Mouse (Mus musculus) midbrain, postnatal 0 days (tissue): ENCODE data around the gene Fez2. TPM values are rescaled to one million over a fixed set of nuclear protein-coding genes. Genes with fewer than 3 reads are reported as not detected.
A peak's percentile ranks its signal among the peaks of the same experiment; 100 is the strongest.

Source experiments
- ATAC-seq: fragments of 200-750 bp; cut with Nextera tagmentation; 2 replicates; pipeline ENCODE4 v1.8.0; 2017; ENCODE audit warnings: moderate number of reproducible peaks, mild to moderate bottlenecking, moderate TSS enrichment, moderate library complexity; ENCODE audit not compliant: low FRiP score
- DNase-seq: peaks from one replicate; pipeline ENCODE4 v3.0.0-alpha.2; 2015; ENCODE audit warnings: low spot score
- H3K27ac ChIP-seq: fragments of 300-500 bp; sonication (generic); 2 replicates; pipeline ENCODE4 v1.5.1; 2014; ENCODE audit warnings: low read depth, mild to moderate bottlenecking, low read length, mixed read lengths
- H3K27me3 ChIP-seq: fragments of 300-500 bp; sonication (generic); 2 replicates; pipeline ENCODE4 v1.6.1; 2014; ENCODE audit warnings: low read length, control low read depth, mixed read lengths; ENCODE audit not compliant: insufficient read depth
- H3K36me3 ChIP-seq: fragments of 300-500 bp; sonication (generic); 2 replicates; pipeline ENCODE4 v1.6.1; 2014; ENCODE audit warnings: low read length, control low read depth, mixed read lengths; ENCODE audit not compliant: insufficient read depth
- H3K4me1 ChIP-seq: fragments of 300-500 bp; sonication (generic); 2 replicates; pipeline ENCODE4 v1.6.1; 2014; ENCODE audit warnings: mild to moderate bottlenecking, control low read depth, antibody characterized with exemption, low read length, mixed read lengths; ENCODE audit not compliant: insufficient read depth
- H3K4me2 ChIP-seq: fragments of 300-500 bp; sonication (generic); 2 replicates; pipeline ENCODE4 v1.6.1; 2014; ENCODE audit warnings: low read depth, mild to moderate bottlenecking, low read length, mixed read lengths; ENCODE audit not compliant: poor library complexity, severe bottlenecking
- H3K4me3 ChIP-seq: fragments of 300-500 bp; sonication (generic); 2 replicates; pipeline ENCODE4 v1.5.1; 2014; ENCODE audit warnings: low read depth, mild to moderate bottlenecking, low read length, moderate library complexity
- H3K9ac ChIP-seq: fragments of 300-500 bp; sonication (generic); replicated peaks from 2 replicates; pipeline ENCODE4 v1.6.1; 2014; ENCODE audit warnings: mild to moderate bottlenecking, low read length, moderate library complexity, mixed read lengths; ENCODE audit not compliant: poor library complexity, severe bottlenecking
- H3K9me3 ChIP-seq: fragments of 300-500 bp; sonication (generic); 2 replicates; pipeline ENCODE4 v1.6.1; 2016; ENCODE audit warnings: low read length, control low read depth
- CTCF ChIP-seq: IDR thresholded peaks from 2 replicates; pipeline ENCODE4 v1.5.1; 2016; ENCODE audit warnings: antibody characterized with exemption, mild to moderate bottlenecking
- WGBS: fragments of 180-500 bp; shearing (Covaris S2); extraction: QIAGEN DNeasy Blood & Tissue Kit; methylation state at CpG from one replicate; pipeline ENCODE4 v1.1.7; 2014; 5-methylcytosine and 5-hydroxymethylcytosine counted together
- polyA plus RNA-seq: library from polyadenylated mRNA; unstranded; fragments of >200 nt; fragmentation: Nextera tagmentation; extraction: Ambion mirVana; gene quantifications from 2 replicates; pipeline ENCODE4 v1.2.1, GENCODE M21; 2015
- total RNA-seq: library from RNA; depleted of rRNA; stranded (reverse); fragments of >200 nt; gene quantifications from 2 replicates; pipeline ENCODE4 v1.2.3, GENCODE M21; 2014

Fez2 gene
- total and polyA plus RNA-seq, 2 experiments from 2014 or later: 51.6 to 60.4 TPM

GRCm38 (mm10) chr17:78440771-78441170 lies 22.8 kb upstream of the Fez2 start:
- no peak for ATAC-seq
- 100% methylated on average over 2 of the region's 2 CpGs for WGBS

GRCm38 (mm10) chr17:78437161-78437560 lies 19.2 kb upstream of the Fez2 start:
- Histone ChIP-seq H3K4me2 (no peak overlapping the region), H3K9ac (no peak overlapping the region), H3K27ac (no peak overlapping the region), H3K4me1 (no peaks in the 10 kb centered on the region), H3K9me3 (no peaks in the 10 kb centered on the region), H3K4me3 (no peak overlapping the region), H3K27me3 (no peaks in the 10 kb centered on the region), H3K36me3 (no peaks in the 10 kb centered on the region)
- 96% methylated on average over 4 of the region's 4 CpGs for WGBS
- TF ChIP-seq CTCF: no peak
- ATAC-seq (no peak), DNase-seq (no peak)

More at GRCm38 (mm10) chr17:78440771-78441170, 22.8 kb upstream of the Fez2 start:
- DNase-seq: no peak
- no peak overlapping the region for H3K27ac ChIP-seq
- H3K9me3 ChIP-seq: no peaks in the 10 kb centered on the region
- H3K4me3 ChIP-seq: no peak overlapping the region
- no peak overlapping the region for H3K9ac ChIP-seq
- H3K36me3 ChIP-seq: no peaks in the 10 kb centered on the region
- no peaks in the 10 kb centered on the region for H3K4me1 ChIP-seq
- TF ChIP-seq CTCF: no peak
- H3K4me2 ChIP-seq: no peak overlapping the region
- no peaks in the 10 kb centered on the region for H3K27me3 ChIP-seq

DNA sequence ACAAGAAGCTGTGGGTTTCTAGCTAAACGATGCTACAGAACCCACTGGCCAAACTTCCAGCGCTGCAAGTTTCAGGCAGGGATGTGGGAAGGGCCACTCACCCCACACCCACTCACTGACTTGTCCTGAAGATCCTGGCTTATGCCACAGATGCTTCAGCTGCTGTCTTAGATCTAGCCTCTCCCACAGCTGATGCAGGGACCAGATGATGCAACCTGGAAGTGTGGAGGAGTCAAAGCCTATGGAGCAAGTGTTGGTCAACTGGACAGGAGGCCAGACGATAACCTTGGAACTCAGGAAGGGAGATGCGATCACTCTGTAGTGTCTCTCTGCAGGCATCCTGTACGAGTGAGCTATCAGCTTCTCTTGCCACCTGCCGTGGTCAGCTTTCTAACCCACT lies 17.7 kb upstream of the Fez2 start:
- 92% methylated on average over 6 of the region's 6 CpGs for WGBS

GRCm38 (mm10) chr17:78434746-78435145 lies 16.8 kb upstream of the Fez2 start:
- no peak for ATAC-seq
- Histone ChIP-seq H3K27me3 (no peaks in the 10 kb centered on the region), H3K9ac (no peak overlapping the region), H3K4me1 (no peaks in the 10 kb centered on the region), H3K9me3 (no peaks in the 10 kb centered on the region), H3K4me3 (no peak overlapping the region), H3K27ac (no peak overlapping the region), H3K4me2 (no peak overlapping the region), H3K36me3 (no peaks in the 10 kb centered on the region)
- peak; percentile 69 for TF ChIP-seq CTCF
- DNase-seq: peak; percentile 8
- 50% methylated on average over 1 of the region's 1 CpGs for WGBS

More for the DNA sequence above, 17.7 kb upstream of the Fez2 start:
- no peaks in the 10 kb centered on the region for H3K36me3 ChIP-seq
- ATAC-seq (no peak), DNase-seq (no peak)
- H3K4me2 ChIP-seq: no peak overlapping the region
- no peak overlapping the region for H3K27ac ChIP-seq
- TF ChIP-seq CTCF: no peak
- H3K4me3 ChIP-seq: no peak overlapping the region
- H3K27me3 ChIP-seq: no peaks in the 10 kb centered on the region
- no peaks in the 10 kb centered on the region for H3K4me1 ChIP-seq
- H3K9me3 ChIP-seq: no peaks in the 10 kb centered on the region
- no peak overlapping the region for H3K9ac ChIP-seq

GRCm38 (mm10) chr17:78430374-78430773 lies 12.4 kb upstream of the Fez2 start:
- H3K27me3 ChIP-seq: no peaks in the 10 kb centered on the region
- no peak overlapping the region for H3K9ac ChIP-seq
- no peak overlapping the region for H3K4me3 ChIP-seq
- no peaks in the 10 kb centered on the region for H3K36me3 ChIP-seq
- DNase-seq (no peak), ATAC-seq (no peak)
- no peak; the same call in 1 of the 2 replicates for TF ChIP-seq CTCF
- H3K4me2 ChIP-seq: no peak overlapping the region
- H3K4me1 ChIP-seq: no peaks in the 10 kb centered on the region
- WGBS: 73% methylated on average over 8 of the region's 8 CpGs
- no peaks in the 10 kb centered on the region for H3K9me3 ChIP-seq
- H3K27ac ChIP-seq: no peak overlapping the region

DNA sequence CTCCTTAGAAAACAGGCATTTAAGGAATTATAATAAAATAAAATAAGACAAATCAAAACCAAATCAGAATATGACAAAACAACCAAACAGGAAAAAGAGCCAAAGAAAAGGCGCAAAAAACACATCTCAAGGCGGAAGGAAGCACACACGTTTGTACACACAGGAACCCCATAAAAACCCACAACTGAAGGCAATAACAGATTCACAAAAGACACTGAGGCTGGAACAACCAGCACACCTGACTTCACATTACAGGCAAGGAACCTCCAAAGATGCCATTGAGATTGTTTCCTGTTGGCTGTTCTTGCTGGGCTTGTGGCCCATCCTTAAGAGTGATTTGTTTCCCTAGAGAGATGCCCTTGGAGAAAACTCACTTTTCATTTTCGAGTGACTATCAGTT lies 11.1 kb upstream of the Fez2 start:
- no peak overlapping the region for H3K27ac ChIP-seq

More for the DNA sequence above, 11.1 kb upstream of the Fez2 start:
- ATAC-seq: no peak
- Histone ChIP-seq H3K9me3 (no peaks in the 10 kb centered on the region), H3K9ac (no peak overlapping the region), H3K27me3 (no peaks in the 10 kb centered on the region), H3K4me1 (no peaks in the 10 kb centered on the region), H3K36me3 (no peaks in the 10 kb centered on the region), H3K4me2 (no peak overlapping the region), H3K4me3 (no peak overlapping the region)
- WGBS: 88% methylated on average over 4 of the region's 4 CpGs
- TF ChIP-seq CTCF: no peak
- no peak for DNase-seq
